Mouse (Mus musculus): Measurements from ENCODE around the gene Rhoj. TPM values are rescaled to one million over a fixed set of nuclear protein-coding genes. Genes with fewer than 3 reads are reported as not detected.
A peak's percentile ranks its signal among the peaks of the same experiment; 100 is the strongest.

Gene Rhoj
- total RNA-seq (2022): 10 to 100 TPM in 2 of 4 experiments, 1 to 10 TPM in 2; 6.4 to 10.8 (median 9.9) TPM

- DNase-seq (ENCODE audit: low spot score in 2 of 2): peak; percentile 57 to 59
Observed at GRCm38 (mm10) chr12:75307961-75308951, at the start of gene Rhoj. Gene Rhoj, plus strand, starts transcription at chr12:75308322.

- no peak for DNase-seq (ENCODE audit: low spot score in 2 of 2)
Observed at GRCm38 (mm10) chr12:75271726-75272125, 36.4 kb upstream of the Rhoj start.

- DNase-seq (ENCODE audit: low spot score in 2 of 2): no peak
Observed at GRCm38 (mm10) chr12:75275730-75276129, 32.4 kb upstream of the Rhoj start.

- no peak for DNase-seq (ENCODE audit: low spot score in 2 of 2)
Observed at GRCm38 (mm10) chr12:75277425-75277824, 30.7 kb upstream of the Rhoj start.

- DNase-seq (ENCODE audit: low spot score in 2 of 2): no peak
Observed at GRCm38 (mm10) chr12:75280502-75280901, 27.6 kb upstream of the Rhoj start.

- no peak for DNase-seq (ENCODE audit: low spot score in 2 of 2)
Observed at GRCm38 (mm10) chr12:75283226-75283625, 24.9 kb upstream of the Rhoj start.

- DNase-seq (ENCODE audit: low spot score in 2 of 2): peak; percentile 52 to 60
Observed at GRCm38 (mm10) chr12:75286166-75286565, 22.0 kb upstream of the Rhoj start.

GRCm38 (mm10) chr12:75290524-75290923, 17.6 kb upstream of the Rhoj start:
- no peak for DNase-seq (ENCODE audit: low spot score in 2 of 2)

- DNase-seq (ENCODE audit: low spot score in 2 of 2): no peak
Observed at GRCm38 (mm10) chr12:75291556-75291955, 16.6 kb upstream of the Rhoj start.

- no peak for DNase-seq (ENCODE audit: low spot score in 2 of 2)
Observed at GRCm38 (mm10) chr12:75292939-75293338, 15.2 kb upstream of the Rhoj start.

- no peak for DNase-seq (ENCODE audit: low spot score in 2 of 2)
Observed at GRCm38 (mm10) chr12:75299865-75300264, 8.3 kb upstream of the Rhoj start.

- peak; percentile 79 to 83 for DNase-seq (ENCODE audit: low spot score in 2 of 2)
Observed at GRCm38 (mm10) chr12:75304132-75304531, 4.0 kb upstream of the Rhoj start.

GRCm38 (mm10) chr12:75309756-75310155, 1.6 kb downstream of the Rhoj start:
- DNase-seq (ENCODE audit: low spot score in 2 of 2): peak in 1 of 2 experiments; percentile 10

GRCm38 (mm10) chr12:75310766-75311165, 2.6 kb downstream of the Rhoj start:
- DNase-seq (ENCODE audit: low spot score in 2 of 2): peak; percentile 21 to 41

- no peak for DNase-seq (ENCODE audit: low spot score in 2 of 2)
Observed at GRCm38 (mm10) chr12:75311879-75312278, 3.8 kb downstream of the Rhoj start.

GRCm38 (mm10) chr12:75313992-75314391, 5.9 kb downstream of the Rhoj start:
- no peak for DNase-seq (ENCODE audit: low spot score in 2 of 2)

- DNase-seq (ENCODE audit: low spot score in 2 of 2): peak in 1 of 2 experiments; percentile 30
Observed at GRCm38 (mm10) chr12:75315851-75316250, 7.7 kb downstream of the Rhoj start.

- peak; percentile 27 to 51 for DNase-seq (ENCODE audit: low spot score in 2 of 2)
Observed at GRCm38 (mm10) chr12:75320441-75320925, 12.4 kb downstream of the Rhoj start.

- no peak for DNase-seq (ENCODE audit: low spot score in 2 of 2)
Observed at GRCm38 (mm10) chr12:75321189-75321588, 13.1 kb downstream of the Rhoj start.

- DNase-seq (ENCODE audit: low spot score in 2 of 2): no peak
Observed at GRCm38 (mm10) chr12:75329188-75329587, 21.1 kb downstream of the Rhoj start.

GRCm38 (mm10) chr12:75339894-75340293, 31.8 kb downstream of the Rhoj start:
- DNase-seq (ENCODE audit: low spot score in 2 of 2): no peak

- no peak for DNase-seq (ENCODE audit: low spot score in 2 of 2)
Observed at GRCm38 (mm10) chr12:75340331-75340730, 32.2 kb downstream of the Rhoj start.

- no peak for DNase-seq (ENCODE audit: low spot score in 2 of 2)
Observed at GRCm38 (mm10) chr12:75348551-75348950, 40.4 kb downstream of the Rhoj start.
